Mouse (Mus musculus) embryonic facial prominence, embryonic 14.5 days (tissue): ENCODE results near the gene Gm49361. TPM values are rescaled to one million over a fixed set of nuclear protein-coding genes. Genes with fewer than 3 reads are reported as not detected.
A peak's percentile ranks its signal among the peaks of the same experiment; 100 is the strongest.
"Not testable (repeated sequence)": the region's sequence is repeated elsewhere in the genome, so short reads cannot be mapped to it uniquely, and the experiment has no call there.

Experiments used
- ATAC-seq: fragments of 200-750 bp; cut with Nextera tagmentation; 2 replicates; pipeline ENCODE4 v1.8.0; 2017; ENCODE audit warnings: low read depth, moderate number of reproducible peaks, moderate TSS enrichment
- DNase-seq: peaks from one replicate; pipeline ENCODE4 v3.0.0-alpha.2; 2015; ENCODE audit warnings: low spot score
- H3K27ac ChIP-seq: fragments of 300-500 bp; sonication (generic); replicated peaks from 2 replicates; pipeline ENCODE4 v1.5.1; 2014; ENCODE audit warnings: low read depth, mild to moderate bottlenecking, low read length, moderate library complexity
- H3K27me3 ChIP-seq: fragments of 300-500 bp; sonication (generic); replicated peaks from 2 replicates; pipeline ENCODE4 v1.6.1; 2014; ENCODE audit warnings: low read length; ENCODE audit not compliant: control insufficient read depth, insufficient read depth
- H3K36me3 ChIP-seq: fragments of 300-500 bp; sonication (generic); 2 replicates; pipeline ENCODE4 v1.6.1; 2014; ENCODE audit warnings: low read length, mixed read lengths; ENCODE audit not compliant: control insufficient read depth, insufficient read depth
- H3K4me1 ChIP-seq: fragments of 300-500 bp; sonication (generic); 2 replicates; pipeline ENCODE4 v1.6.1; 2014; ENCODE audit warnings: antibody characterized with exemption, low read length; ENCODE audit not compliant: control insufficient read depth, insufficient read depth
- H3K4me2 ChIP-seq: fragments of 300-500 bp; sonication (generic); 2 replicates; pipeline ENCODE4 v1.6.1; 2014; ENCODE audit warnings: low read depth, mild to moderate bottlenecking, low read length, moderate library complexity, mixed read lengths
- H3K4me3 ChIP-seq: fragments of 300-500 bp; sonication (generic); 2 replicates; pipeline ENCODE4 v1.5.1; 2014; ENCODE audit warnings: low read depth, mild to moderate bottlenecking, low read length
- H3K9ac ChIP-seq: fragments of 300-500 bp; sonication (generic); 2 replicates; pipeline ENCODE4 v1.6.1; 2014; ENCODE audit warnings: low read depth, mild to moderate bottlenecking, low read length, moderate library complexity, mixed read lengths
- H3K9me3 ChIP-seq: fragments of 300-500 bp; sonication (generic); 2 replicates; pipeline ENCODE4 v1.6.1; 2016; ENCODE audit warnings: low read length; ENCODE audit not compliant: control insufficient read depth
- WGBS: fragments of 180-500 bp; shearing (Covaris S2); extraction: QIAGEN DNeasy Blood & Tissue Kit; methylation state at CpG from one replicate; pipeline ENCODE4 v1.1.7; 2014; 5-methylcytosine and 5-hydroxymethylcytosine counted together
- polyA plus RNA-seq: library from polyadenylated mRNA; unstranded; fragments of >200 nt; fragmentation: Nextera tagmentation; extraction: Ambion mirVana; gene quantifications from 2 replicates; pipeline ENCODE4 v1.2.1, GENCODE M21; 2014

Gm49361 gene
- polyA plus RNA-seq, 1 experiment from 2014 or later = not detected

DNA sequence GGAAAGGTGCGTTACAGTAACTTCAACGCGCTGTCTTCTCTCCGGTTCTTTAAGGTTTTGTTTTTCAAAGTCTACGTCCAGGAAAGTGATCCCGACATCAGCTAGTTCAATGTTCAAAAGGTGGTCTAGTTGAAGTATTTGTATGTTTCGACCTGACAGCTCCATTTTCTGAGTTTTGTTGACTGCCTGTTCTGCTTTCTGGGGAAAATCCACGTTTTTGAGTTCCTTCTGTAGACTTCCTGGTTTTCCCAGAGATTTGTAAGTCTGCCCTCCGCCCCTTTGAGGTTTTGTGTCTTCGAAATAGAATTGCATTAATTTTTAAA is 80.3 kb downstream of the Gm49361 start:
- Histone ChIP-seq H3K36me3 (no peaks in the 10 kb centered on the region), H3K9me3 (no peaks in the 10 kb centered on the region), H3K27ac (peak overlapping the region; percentile 94), H3K9ac (peak overlapping the region; percentile 94), H3K27me3 (no peaks in the 10 kb centered on the region), H3K4me2 (peak overlapping the region; percentile 91), H3K4me1 (peaks cover 16% of the 10 kb centered on the region), H3K4me3 (peak overlapping the region; percentile 83)
- 10% methylated on average over 10 of the region's 10 CpGs for WGBS
- DNase-seq (no peak), ATAC-seq (no peak)

DNA sequence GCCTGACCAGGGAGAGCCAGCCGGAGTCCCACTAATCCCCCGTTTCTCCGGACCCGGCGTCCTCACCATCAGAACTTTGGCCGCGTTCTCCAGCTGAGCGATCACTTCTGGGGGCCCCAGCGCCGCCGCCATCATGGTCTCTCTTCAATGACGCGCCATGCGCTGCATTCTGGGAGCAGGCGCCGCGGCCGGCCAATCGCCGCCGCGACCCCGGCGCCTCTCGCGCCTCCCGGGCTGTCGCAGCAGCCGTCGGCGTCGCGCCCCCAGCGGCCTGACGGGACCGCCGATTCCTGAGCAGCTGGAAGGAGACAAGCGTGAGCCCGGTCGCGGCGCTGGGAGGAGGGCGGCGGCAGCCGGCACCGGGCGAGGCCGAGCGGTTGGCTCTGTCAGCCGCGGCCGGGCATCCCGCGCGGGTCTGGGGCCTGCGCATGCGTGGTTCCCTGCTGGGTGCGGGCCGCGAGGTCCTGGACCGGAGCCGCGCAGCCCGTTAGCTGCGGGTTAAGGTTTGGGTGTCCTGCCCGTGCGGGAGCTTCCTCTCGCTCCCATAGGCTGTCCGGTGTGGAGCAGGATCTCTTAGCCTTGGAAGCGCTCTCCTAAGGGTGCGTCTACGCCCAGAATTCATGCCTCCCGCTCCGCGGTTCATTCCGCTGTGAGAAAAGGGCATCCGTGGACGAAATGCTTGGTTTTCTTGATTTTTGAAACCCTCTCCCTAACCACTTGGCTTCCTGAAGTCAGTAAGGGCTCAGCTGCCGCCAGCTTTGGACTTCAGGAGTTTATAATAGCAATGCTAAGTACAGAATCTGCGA is 80.9 kb downstream of the Gm49361 start, which contains the start of gene Xpo4:
Gene Xpo4, minus strand, starts transcription at position 609 of the 806 bp plus-strand sequence.
- peak within 1 kb of the TSS; percentile 94 for H3K9ac ChIP-seq
- H3K9me3 ChIP-seq = no peaks in the 10 kb centered on the region
- H3K27ac ChIP-seq = peak within 1 kb of the TSS; percentile 94
- H3K4me3 ChIP-seq = peak within 1 kb of the TSS; percentile 83
- peaks cover 16% of the 10 kb centered on the region for H3K4me1 ChIP-seq
- WGBS = under 1% methylated on average over 47 of the region's 80 CpGs
- H3K4me2 ChIP-seq = peak within 1 kb of the TSS; percentile 91
- DNase-seq = peak; percentile 91
- no peaks in the 10 kb centered on the region for H3K36me3 ChIP-seq
- peak; percentile 97 for ATAC-seq
- H3K27me3 ChIP-seq = no peaks in the 10 kb centered on the region

- Histone ChIP-seq H3K36me3 (no peaks in the 10 kb centered on the region), H3K27ac (peak overlapping the region; percentile 94), H3K9ac (peak overlapping the region; percentile 94), H3K4me2 (peak overlapping the region; percentile 91), H3K4me1 (peaks cover 16% of the 10 kb centered on the region), H3K4me3 (peak overlapping the region; percentile 83), H3K9me3 (no peaks in the 10 kb centered on the region), H3K27me3 (no peaks in the 10 kb centered on the region)
- peak; percentile 50 for ATAC-seq
- WGBS = under 1% methylated on average over 19 of the region's 19 CpGs
- peak; percentile 12 for DNase-seq
Measured at GRCm38 (mm10) chr14:57664311-57664821, 81.5 kb downstream of the Gm49361 start.

GRCm38 (mm10) chr14:57663630-57664029 is 82.3 kb downstream of the Gm49361 start:
- Histone ChIP-seq H3K36me3 (no peaks in the 10 kb centered on the region), H3K9me3 (no peaks in the 10 kb centered on the region), H3K27me3 (no peaks in the 10 kb centered on the region), H3K4me2 (peak overlapping the region; percentile 91), H3K4me1 (peaks cover 16% of the 10 kb centered on the region), H3K4me3 (peak overlapping the region; percentile 83), H3K9ac (peak overlapping the region; percentile 94), H3K27ac (no peak overlapping the region)
- ATAC-seq = no peak
- WGBS = 24% methylated on average over 1 of the region's 1 CpGs
- no peak for DNase-seq

- Histone ChIP-seq H3K4me1 (peaks cover 4% of the 10 kb centered on the region; the same call in 1 of the 2 replicates), H3K9ac (no peak overlapping the region), H3K27ac (no peak overlapping the region), H3K4me2 (no peak overlapping the region), H3K27me3 (no peaks in the 10 kb centered on the region), H3K9me3 (no peaks in the 10 kb centered on the region), H3K4me3 (no peak overlapping the region), H3K36me3 (0 out of 2 replicates have a peak, but pooled peaks cover 4% of the 10 kb centered on the region)
- DNase-seq (no peak), ATAC-seq (no peak)
- 99% methylated on average over 4 of the region's 4 CpGs for WGBS
Measured at GRCm38 (mm10) chr14:57658301-57658700, 87.6 kb downstream of the Gm49361 start.

DNA sequence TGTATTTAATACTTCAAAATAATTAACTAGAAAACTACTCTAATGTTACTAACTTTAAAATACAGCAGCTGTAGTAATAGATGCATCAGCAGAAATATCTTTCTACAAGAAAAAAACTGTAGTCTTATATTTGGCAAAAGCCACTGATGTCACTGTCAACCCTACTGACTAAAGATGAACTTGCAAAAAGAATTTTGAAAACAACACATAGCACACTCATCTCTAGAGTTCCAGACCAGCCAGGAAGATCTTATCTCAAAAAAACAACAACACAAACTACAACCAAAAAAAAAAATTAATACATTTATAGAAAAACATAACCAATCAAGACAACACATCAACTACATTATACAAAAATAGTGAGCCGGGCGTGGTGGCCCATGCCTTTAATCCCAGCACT is 88.4 kb downstream of the Gm49361 start:
- H3K4me1 ChIP-seq = no peaks in the 10 kb centered on the region
- no peak overlapping the region for H3K27ac ChIP-seq
- WGBS = 92% methylated on average over 2 of the region's 2 CpGs
- no peak overlapping the region for H3K9ac ChIP-seq
- 0 out of 2 replicates have a peak, but pooled peaks cover 4% of the 10 kb centered on the region for H3K36me3 ChIP-seq
- H3K27me3 ChIP-seq = no peaks in the 10 kb centered on the region
- ATAC-seq = no peak
- H3K9me3 ChIP-seq = no peaks in the 10 kb centered on the region
- no peak overlapping the region for H3K4me3 ChIP-seq
- H3K4me2 ChIP-seq = no peak overlapping the region
- DNase-seq = no peak

GRCm38 (mm10) chr14:57656519-57656918 is 89.4 kb downstream of the Gm49361 start:
- H3K27me3 ChIP-seq, DNase-seq, ATAC-seq, H3K9me3 ChIP-seq, H3K4me3 ChIP-seq, H3K4me2 ChIP-seq, H3K27ac ChIP-seq, H3K36me3 ChIP-seq, H3K4me1 ChIP-seq, H3K9ac ChIP-seq: not testable (repeated sequence)
- 91% methylated on average over 3 of the region's 3 CpGs for WGBS

DNA sequence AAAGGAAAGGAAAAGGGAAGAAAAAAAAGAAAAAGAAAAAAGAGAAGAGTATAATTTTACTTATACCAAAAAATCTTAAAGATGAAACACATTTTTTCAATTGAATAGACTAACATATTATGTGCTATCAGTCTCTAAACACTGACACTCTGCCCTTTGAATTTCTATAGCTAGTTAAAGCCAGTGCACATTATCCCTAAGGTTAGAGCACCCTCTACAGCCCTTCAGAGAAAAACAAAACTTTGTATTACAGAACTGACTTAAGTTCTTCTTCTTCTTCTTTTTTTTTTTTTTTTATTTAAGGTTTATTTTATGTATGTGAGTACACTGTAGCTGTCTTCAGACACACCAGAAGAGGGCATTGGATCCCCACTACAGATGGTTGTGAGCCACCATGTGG is 96.4 kb downstream of the Gm49361 start:
- DNase-seq (no peak), ATAC-seq (no peak)
- H3K4me2 ChIP-seq = no peak overlapping the region
- H3K9ac ChIP-seq = no peak overlapping the region
- no peak overlapping the region for H3K4me3 ChIP-seq
- H3K27ac ChIP-seq = no peak overlapping the region
- H3K36me3 ChIP-seq = 0 out of 2 replicates have a peak, but pooled peaks cover 4% of the 10 kb centered on the region
- no peaks in the 10 kb centered on the region for H3K9me3 ChIP-seq
- H3K4me1 ChIP-seq = no peaks in the 10 kb centered on the region
- H3K27me3 ChIP-seq = no peaks in the 10 kb centered on the region
